Mouse (Mus musculus): ENCODE results near the gene Cst13. TPM values are rescaled to one million over a fixed set of nuclear protein-coding genes. Genes with fewer than 3 reads are reported as not detected.

Gene Cst13
- polyA plus RNA-seq (2015; fragmentation: Illumina TruSeq; extraction: RNeasy Lipid Tissue Mini Kit (QIAGEN cat#74804); ENCODE audit: low read depth, low replicate concordance): not detected

GRCm38 (mm10) chr2:148819909-148820308, at the start of gene Cst13:
Cst13 (plus strand) TSS chr2:148820081.

GRCm38 (mm10) chr2:148771397-148771796, 48.5 kb upstream of the Cst13 start, which contains the start of gene Cst11:
Cst11 (minus strand) TSS chr2:148771497.

GRCm38 (mm10) chr2:148781709-148782108, 38.2 kb upstream of the Cst13 start, which contains the start of gene 8030411F24Rik:
8030411F24Rik (plus strand) TSS chr2:148782009.

GRCm38 (mm10) chr2:148789142-148789541, 30.7 kb upstream of the Cst13 start, which contains the start of gene Cst12:
Cst12 (plus strand) TSS chr2:148789361.

GRCm38 (mm10) chr2:148798485-148798884, 21.4 kb upstream of the Cst13 start, which contains the start of gene Cst8:
Cst8 (plus strand) TSS chr2:148798785.

GRCm38 (mm10) chr2:148834912-148835311, 15.0 kb downstream of the Cst13 start, which contains the start of gene Cst9:
Cst9 (plus strand) TSS chr2:148835147.

GRCm38 (mm10) chr2:148864966-148865365, 45.1 kb downstream of the Cst13 start, which contains the start of gene 9230104L09Rik:
9230104L09Rik (minus strand) TSS chr2:148865038.

GRCm38 (mm10) chr2:148875335-148875811, 55.5 kb downstream of the Cst13 start, which contains the start of gene Cst3:
Cst3 (minus strand) TSS chr2:148875692.

Other genes with a start within 250 kb of the Cst13 start
- 18.9 TPM for gene Nxt1, start 147.5 kb upstream of the Cst13 start, polyA plus RNA-seq (2015; fragmentation: Illumina TruSeq; extraction: RNeasy Lipid Tissue Mini Kit (QIAGEN cat#74804); ENCODE audit: low read depth, low replicate concordance)
- 28.2 TPM for gene Gzf1, start 139.1 kb upstream of the Cst13 start, polyA plus RNA-seq (2015; fragmentation: Illumina TruSeq; extraction: RNeasy Lipid Tissue Mini Kit (QIAGEN cat#74804); ENCODE audit: low read depth, low replicate concordance)
- gene Napb, start 87.6 kb upstream of the Cst13 start, polyA plus RNA-seq (2015; fragmentation: Illumina TruSeq; extraction: RNeasy Lipid Tissue Mini Kit (QIAGEN cat#74804); ENCODE audit: low read depth, low replicate concordance): 321 TPM
- gene Cstl1, start 69.7 kb upstream of the Cst13 start, polyA plus RNA-seq (2015; fragmentation: Illumina TruSeq; extraction: RNeasy Lipid Tissue Mini Kit (QIAGEN cat#74804); ENCODE audit: low read depth, low replicate concordance): not detected
- gene Cst11, start 48.6 kb upstream of the Cst13 start, polyA plus RNA-seq (2015; fragmentation: Illumina TruSeq; extraction: RNeasy Lipid Tissue Mini Kit (QIAGEN cat#74804); ENCODE audit: low read depth, low replicate concordance): not detected
- gene 8030411F24Rik, start 38.1 kb upstream of the Cst13 start, polyA plus RNA-seq (2015; fragmentation: Illumina TruSeq; extraction: RNeasy Lipid Tissue Mini Kit (QIAGEN cat#74804); ENCODE audit: low read depth, low replicate concordance): not detected
- gene Cst12, start 30.7 kb upstream of the Cst13 start, polyA plus RNA-seq (2015; fragmentation: Illumina TruSeq; extraction: RNeasy Lipid Tissue Mini Kit (QIAGEN cat#74804); ENCODE audit: low read depth, low replicate concordance): not detected
- not detected for gene Cst8, start 21.3 kb upstream of the Cst13 start, polyA plus RNA-seq (2015; fragmentation: Illumina TruSeq; extraction: RNeasy Lipid Tissue Mini Kit (QIAGEN cat#74804); ENCODE audit: low read depth, low replicate concordance)
- not detected for gene Cst9, start 15.1 kb downstream of the Cst13 start, polyA plus RNA-seq (2015; fragmentation: Illumina TruSeq; extraction: RNeasy Lipid Tissue Mini Kit (QIAGEN cat#74804); ENCODE audit: low read depth, low replicate concordance)
- gene 9230104L09Rik, start 45.0 kb downstream of the Cst13 start, polyA plus RNA-seq (2015; fragmentation: Illumina TruSeq; extraction: RNeasy Lipid Tissue Mini Kit (QIAGEN cat#74804); ENCODE audit: low read depth, low replicate concordance): not detected
- 3,491 TPM for gene Cst3, start 55.6 kb downstream of the Cst13 start, polyA plus RNA-seq (2015; fragmentation: Illumina TruSeq; extraction: RNeasy Lipid Tissue Mini Kit (QIAGEN cat#74804); ENCODE audit: low read depth, low replicate concordance)
- not detected for gene Gm1330, start 183.2 kb downstream of the Cst13 start, polyA plus RNA-seq (2015; fragmentation: Illumina TruSeq; extraction: RNeasy Lipid Tissue Mini Kit (QIAGEN cat#74804); ENCODE audit: low read depth, low replicate concordance)
- not detected for gene Gm10750, start 197.2 kb downstream of the Cst13 start, polyA plus RNA-seq (2015; fragmentation: Illumina TruSeq; extraction: RNeasy Lipid Tissue Mini Kit (QIAGEN cat#74804); ENCODE audit: low read depth, low replicate concordance)